Mouse (Mus musculus) kidney, postnatal 0 days (tissue): ENCODE results near the gene Grm7. TPM values are rescaled to one million over a fixed set of nuclear protein-coding genes. Genes with fewer than 3 reads are reported as not detected.

Experiments
- ATAC-seq: fragments of 200-750 bp; cut with Nextera tagmentation; replicated peaks from 2 replicates; pipeline ENCODE4 v1.8.0; 2017; ENCODE audit warnings: low read depth, moderate number of reproducible peaks, moderate TSS enrichment, moderate library complexity; ENCODE audit not compliant: low FRiP score
- DNase-seq: peaks from one replicate; pipeline ENCODE4 v3.0.0-alpha.2; 2016; ENCODE audit warnings: low spot score
- H3K27ac ChIP-seq: fragments of 300-500 bp; sonication (generic); 2 replicates; pipeline ENCODE4 v1.5.1; 2014; ENCODE audit warnings: mild to moderate bottlenecking
- H3K27me3 ChIP-seq: fragments of 300-500 bp; sonication (generic); 2 replicates; pipeline ENCODE4 v1.6.1; 2014; ENCODE audit warnings: low read length, mixed read lengths; ENCODE audit not compliant: insufficient read depth
- H3K36me3 ChIP-seq: fragments of 300-500 bp; sonication (generic); 2 replicates; pipeline ENCODE4 v1.6.1; 2014; ENCODE audit warnings: low read length, mixed read lengths; ENCODE audit not compliant: insufficient read depth
- H3K4me1 ChIP-seq: fragments of 300-500 bp; sonication (generic); replicated peaks from 2 replicates; pipeline ENCODE4 v1.6.1; 2014; ENCODE audit warnings: antibody characterized with exemption, low read length, mixed read lengths; ENCODE audit not compliant: insufficient read depth
- H3K4me2 ChIP-seq: fragments of 300-500 bp; sonication (generic); 2 replicates; pipeline ENCODE4 v1.6.1; 2014; ENCODE audit warnings: mild to moderate bottlenecking, low read length, moderate library complexity, mixed read lengths
- H3K4me3 ChIP-seq: fragments of 300-500 bp; sonication (generic); replicated peaks from 2 replicates; pipeline ENCODE4 v1.5.1; 2014; ENCODE audit warnings: low read depth, low read length
- H3K9ac ChIP-seq: fragments of 300-500 bp; sonication (generic); 2 replicates; pipeline ENCODE4 v1.6.1; 2014; ENCODE audit warnings: low read depth, low read length
- H3K9me3 ChIP-seq: fragments of 300-500 bp; sonication (generic); replicated peaks from 2 replicates; pipeline ENCODE4 v1.6.1; 2016; ENCODE audit warnings: low read length, inconsistent platforms, mixed read lengths
- CTCF ChIP-seq: IDR thresholded peaks from 2 replicates; pipeline ENCODE4 v1.5.1; 2016; ENCODE audit warnings: antibody characterized with exemption, low read depth, mild to moderate bottlenecking, moderate library complexity
- WGBS: fragments of 180-500 bp; shearing (Covaris S2); extraction: QIAGEN DNeasy Blood & Tissue Kit; methylation state at CpG from one replicate; pipeline ENCODE4 v1.1.7; 2014; 5-methylcytosine and 5-hydroxymethylcytosine counted together
- polyA plus RNA-seq: library from polyadenylated mRNA; unstranded; fragments of >200 nt; fragmentation: Nextera tagmentation; extraction: Ambion mirVana; gene quantifications from 2 replicates; pipeline ENCODE4 v1.2.1, GENCODE M21; 2015

The Grm7 gene
- polyA plus RNA-seq, 1 experiment from 2014 or later: 2.3 TPM

DNA sequence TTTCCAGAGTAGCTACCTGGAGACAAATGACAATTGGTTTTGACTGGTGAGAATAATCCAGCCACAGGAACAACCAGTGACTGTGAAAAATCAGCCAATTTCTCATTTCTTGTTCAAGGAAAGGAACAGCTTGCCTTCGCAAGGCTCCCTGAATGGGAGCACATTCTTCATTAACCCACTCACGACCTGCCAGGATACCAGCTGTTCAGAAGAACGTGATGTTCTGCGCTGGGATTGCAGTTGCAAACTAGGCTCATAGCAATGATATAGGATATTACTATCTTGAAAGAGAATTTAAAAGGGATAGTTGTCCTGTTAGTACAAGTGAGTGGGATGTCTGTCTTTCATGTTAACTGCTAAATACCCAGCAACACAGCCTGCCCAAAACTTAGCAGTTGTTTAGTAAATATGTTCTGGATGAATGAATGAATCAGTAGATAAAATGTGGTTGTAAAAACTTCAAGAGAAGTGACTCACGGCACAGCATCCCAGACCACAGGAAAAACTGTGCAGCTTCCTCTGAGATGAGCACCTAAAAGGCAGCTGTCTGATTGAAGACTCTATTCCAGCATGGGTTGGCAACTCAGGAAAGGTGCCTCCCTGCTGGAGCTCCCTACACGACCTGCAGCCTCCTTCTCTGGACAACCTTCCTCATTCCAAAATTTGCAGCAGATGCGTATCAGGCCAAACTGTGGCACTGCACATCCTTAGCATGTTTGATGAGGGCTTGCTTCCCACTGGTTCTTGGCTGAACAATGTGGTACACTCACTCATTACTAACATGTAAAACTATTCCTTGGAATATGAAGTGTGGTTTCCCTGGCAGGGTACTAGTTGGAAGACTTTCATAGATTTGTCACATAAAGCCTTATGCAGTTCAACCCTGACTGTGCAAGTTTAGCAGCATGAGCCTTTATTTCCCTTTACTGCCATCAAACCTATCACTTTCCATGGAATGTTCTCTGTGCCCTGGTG, 408.9 kb downstream of the Grm7 start:
- no peak for TF ChIP-seq CTCF
- ATAC-seq: no peak
- WGBS: 68% methylated on average over 7 of the region's 7 CpGs

DNA sequence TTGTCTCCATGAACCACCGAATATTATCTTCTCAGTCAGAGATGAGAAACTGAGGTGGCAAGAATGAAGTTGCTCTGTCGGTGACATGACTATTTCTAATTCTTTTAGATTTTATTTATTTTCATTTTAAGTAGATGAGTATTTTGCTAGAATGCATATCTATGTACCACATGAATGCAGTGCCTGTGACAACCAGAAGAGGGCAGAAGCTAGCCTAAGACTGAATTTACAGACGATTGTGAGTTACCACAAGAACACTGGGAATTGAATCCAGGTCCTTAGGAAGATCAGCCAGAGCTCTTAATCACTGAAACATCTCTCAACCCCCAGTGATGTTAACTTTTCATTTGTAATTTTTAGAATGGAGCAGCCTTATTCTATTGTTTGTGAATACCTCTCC, 412.4 kb downstream of the Grm7 start:
- H3K4me3 ChIP-seq: no peak overlapping the region
- 88% methylated on average over 3 of the region's 3 CpGs for WGBS
- no peak overlapping the region for H3K4me2 ChIP-seq
- no peaks in the 10 kb centered on the region for H3K4me1 ChIP-seq
- no peak overlapping the region for H3K27ac ChIP-seq
- no peaks in the 10 kb centered on the region for H3K27me3 ChIP-seq
- no peaks in the 10 kb centered on the region for H3K9me3 ChIP-seq
- ATAC-seq: no peak
- no peak for DNase-seq
- H3K9ac ChIP-seq: no peak overlapping the region
- H3K36me3 ChIP-seq: no peaks in the 10 kb centered on the region
- peak; percentile 29; the same call in 1 of the 2 replicates for TF ChIP-seq CTCF

More for the DNA sequence above, 408.9 kb downstream of the Grm7 start:
- Histone ChIP-seq H3K9ac (no peak overlapping the region), H3K4me3 (no peak overlapping the region), H3K27ac (no peak overlapping the region), H3K27me3 (no peaks in the 10 kb centered on the region), H3K36me3 (no peaks in the 10 kb centered on the region), H3K9me3 (no peaks in the 10 kb centered on the region), H3K4me1 (no peaks in the 10 kb centered on the region), H3K4me2 (no peak overlapping the region)
- no peak for DNase-seq

GRCm38 (mm10) chr6:111060004-111060403, 414.6 kb downstream of the Grm7 start:
- no peak overlapping the region for H3K9ac ChIP-seq
- no peaks in the 10 kb centered on the region for H3K9me3 ChIP-seq
- H3K27ac ChIP-seq: no peak overlapping the region
- H3K27me3 ChIP-seq: no peaks in the 10 kb centered on the region
- WGBS: 80% methylated on average over 4 of the region's 4 CpGs
- TF ChIP-seq CTCF: no peak
- no peaks in the 10 kb centered on the region for H3K4me1 ChIP-seq
- DNase-seq (no peak), ATAC-seq (no peak)
- H3K4me2 ChIP-seq: no peak overlapping the region
- H3K4me3 ChIP-seq: no peak overlapping the region
- no peaks in the 10 kb centered on the region for H3K36me3 ChIP-seq

DNA sequence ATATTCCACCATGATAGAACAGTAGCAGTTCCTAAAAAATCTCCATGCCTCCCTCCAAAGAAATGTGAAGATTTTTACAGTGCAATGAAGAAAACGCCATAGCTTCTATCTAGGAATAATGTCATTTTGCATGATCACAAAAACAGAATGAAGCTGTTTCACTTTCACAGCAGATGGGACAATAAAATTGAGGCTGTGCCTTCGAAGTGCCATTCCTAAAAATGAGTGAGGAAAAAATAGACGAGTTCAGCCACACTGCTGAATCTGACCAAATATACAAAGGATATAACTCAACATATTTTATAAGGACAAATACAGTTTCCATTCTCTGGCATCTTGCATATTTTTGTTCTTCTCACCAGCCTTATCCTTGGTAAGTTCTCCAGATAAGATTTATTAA, 439.2 kb downstream of the Grm7 start:
- no peak for ATAC-seq

DNA sequence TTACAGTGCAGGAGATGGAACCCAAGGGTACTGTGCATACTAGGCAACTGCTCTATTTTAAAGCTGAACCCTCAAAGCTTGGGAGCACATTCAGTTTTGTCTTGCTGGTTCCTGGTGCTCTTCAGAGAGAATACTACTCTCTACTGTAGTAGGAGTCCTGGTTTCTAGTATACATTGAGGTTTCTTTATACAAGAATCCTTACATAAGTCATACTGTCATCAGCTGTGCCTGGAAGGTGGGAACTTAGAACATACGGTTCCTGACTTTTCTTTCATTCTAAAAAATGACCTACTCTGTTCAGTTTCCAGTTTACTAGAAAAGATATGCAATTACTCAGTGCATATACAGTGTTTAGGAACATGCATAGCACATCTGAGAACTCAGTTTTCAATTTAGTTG, 449.4 kb downstream of the Grm7 start:
- no peak overlapping the region for H3K27ac ChIP-seq
- no peak overlapping the region for H3K4me3 ChIP-seq
- DNase-seq (no peak), ATAC-seq (no peak)
- H3K4me1 ChIP-seq: no peaks in the 10 kb centered on the region
- H3K9me3 ChIP-seq: no peaks in the 10 kb centered on the region
- no peak overlapping the region for H3K4me2 ChIP-seq
- WGBS: 60% methylated on average over 1 of the region's 1 CpGs
- TF ChIP-seq CTCF: no peak
- H3K9ac ChIP-seq: no peak overlapping the region
- H3K36me3 ChIP-seq: no peaks in the 10 kb centered on the region
- no peaks in the 10 kb centered on the region for H3K27me3 ChIP-seq

More for the DNA sequence above, 439.2 kb downstream of the Grm7 start:
- Histone ChIP-seq H3K36me3 (no peaks in the 10 kb centered on the region), H3K27me3 (no peaks in the 10 kb centered on the region), H3K9ac (no peak overlapping the region), H3K27ac (no peak overlapping the region), H3K4me1 (no peaks in the 10 kb centered on the region), H3K4me2 (no peak overlapping the region), H3K4me3 (no peak overlapping the region), H3K9me3 (no peaks in the 10 kb centered on the region)
- DNase-seq: no peak
- no peak for TF ChIP-seq CTCF
- WGBS: 77% methylated on average over 3 of the region's 3 CpGs

DNA sequence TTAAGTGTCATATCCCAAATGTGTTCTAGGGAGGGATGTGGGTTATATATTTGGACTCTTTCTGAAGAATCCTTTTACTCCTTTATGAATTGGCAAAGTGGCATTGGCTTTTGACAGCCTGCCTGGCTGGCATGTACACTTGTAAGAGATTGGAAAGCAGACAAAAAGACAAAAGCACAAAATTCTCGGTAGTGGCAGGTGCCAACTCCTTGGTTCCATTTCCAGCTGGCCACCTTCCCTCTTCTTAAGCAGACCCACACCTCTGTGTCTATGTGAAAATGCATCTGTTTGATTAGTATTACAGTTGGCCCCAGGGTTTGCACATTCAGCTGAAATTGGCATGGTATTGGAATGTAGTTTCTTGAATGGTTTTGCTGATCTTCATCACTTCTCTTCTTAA, 460.1 kb downstream of the Grm7 start:
- Histone ChIP-seq H3K4me1 (no peaks in the 10 kb centered on the region), H3K36me3 (no peaks in the 10 kb centered on the region), H3K4me3 (no peak overlapping the region), H3K9me3 (no peaks in the 10 kb centered on the region), H3K4me2 (no peak overlapping the region), H3K9ac (no peak overlapping the region), H3K27me3 (no peaks in the 10 kb centered on the region), H3K27ac (no peak overlapping the region)
- 88% methylated on average over 1 of the region's 1 CpGs for WGBS
- ATAC-seq: no peak
- TF ChIP-seq CTCF: no peak
- DNase-seq: no peak
